Mouse (Mus musculus): ENCODE measurements around the gene Olfr1417. TPM values are rescaled to one million over a fixed set of nuclear protein-coding genes. Genes with fewer than 3 reads are reported as not detected.

Olfr1417 gene
- polyA plus RNA-seq, 2 experiments from 2014 or later = not detected

- ATAC-seq = no peak
These were observed 28.8 kb downstream of the Olfr1417 start for GRCm38 (mm10) chr19:11810003-11810758.

DNA sequence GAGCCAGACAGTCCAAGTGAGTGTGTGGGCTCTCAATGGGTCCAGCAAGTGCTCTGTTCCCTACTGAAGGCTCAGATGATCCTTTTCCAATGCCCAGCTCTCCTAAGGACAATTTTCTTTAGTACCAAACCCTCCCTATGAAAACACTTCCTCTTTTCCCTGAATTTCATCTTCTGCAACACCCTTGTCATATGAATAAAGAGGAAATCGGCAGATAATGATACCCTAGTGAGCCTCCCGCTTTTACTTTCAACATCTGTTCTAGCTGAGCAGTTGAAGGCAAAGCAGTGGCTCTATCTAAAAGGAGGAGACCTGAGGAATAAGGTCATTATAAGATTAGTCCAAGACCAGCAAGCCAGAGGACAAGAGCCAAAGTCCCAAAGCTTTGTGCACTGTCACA, 30.6 kb downstream of the Olfr1417 start:
- no peak for ATAC-seq

DNA sequence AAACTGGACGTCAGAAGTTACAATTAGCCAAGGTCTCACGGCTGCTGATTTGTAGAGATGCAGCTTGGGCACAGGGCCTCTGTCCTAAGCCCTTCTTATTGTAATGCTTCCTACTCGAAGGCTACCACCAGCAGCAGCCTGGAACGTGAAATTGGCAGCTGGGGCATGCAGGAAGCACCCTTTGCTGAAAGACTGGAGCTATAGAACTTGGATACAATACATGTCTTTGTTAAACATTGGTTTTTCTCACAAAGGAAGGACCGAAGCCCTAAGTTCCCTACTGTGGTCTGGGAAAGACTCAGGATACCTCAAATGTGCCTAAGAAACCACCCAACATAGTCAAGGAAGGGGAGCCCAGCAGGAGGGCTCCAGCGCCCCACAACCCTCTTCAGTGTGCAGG, 31.2 kb downstream of the Olfr1417 start:
- no peak for ATAC-seq

DNA sequence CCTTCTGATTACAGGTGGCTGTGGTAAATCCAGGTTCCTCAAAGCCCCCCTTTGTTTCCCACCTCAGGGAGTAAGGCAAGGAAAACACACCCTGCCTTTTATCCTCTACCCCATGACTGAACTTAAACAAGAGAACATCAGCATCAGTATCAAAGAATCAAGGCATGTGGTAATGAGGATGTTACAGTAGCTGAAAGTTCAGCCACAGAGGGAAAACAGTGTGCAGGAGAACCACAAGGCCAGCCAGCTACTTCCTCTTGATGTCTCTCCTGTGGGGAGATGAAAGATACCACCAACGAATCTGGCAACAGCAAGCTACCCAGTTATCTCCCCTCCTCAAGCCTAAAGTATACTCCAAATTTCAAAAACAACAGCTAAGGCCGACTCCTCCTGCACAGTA, 31.8 kb downstream of the Olfr1417 start:
- ATAC-seq = no peak

DNA sequence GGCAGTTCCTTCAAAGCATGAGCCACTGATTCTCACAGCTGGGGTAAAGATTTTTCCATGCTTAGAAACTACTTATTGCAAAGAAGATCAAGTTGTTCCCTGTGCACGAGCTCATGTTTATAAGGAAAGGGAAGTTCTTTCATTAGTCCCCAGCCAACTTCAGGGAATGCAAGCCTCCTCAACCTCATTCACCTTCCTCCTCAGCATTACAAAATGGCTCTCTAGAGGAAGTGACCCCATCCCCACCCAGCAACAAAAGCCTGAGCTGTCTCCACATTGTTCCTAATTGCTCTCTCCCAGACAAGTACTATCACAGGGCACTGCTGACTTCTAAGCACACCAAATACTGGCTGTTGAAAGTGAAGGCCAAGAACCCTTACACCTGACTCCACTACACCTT, 34.6 kb downstream of the Olfr1417 start:
- ATAC-seq = no peak

DNA sequence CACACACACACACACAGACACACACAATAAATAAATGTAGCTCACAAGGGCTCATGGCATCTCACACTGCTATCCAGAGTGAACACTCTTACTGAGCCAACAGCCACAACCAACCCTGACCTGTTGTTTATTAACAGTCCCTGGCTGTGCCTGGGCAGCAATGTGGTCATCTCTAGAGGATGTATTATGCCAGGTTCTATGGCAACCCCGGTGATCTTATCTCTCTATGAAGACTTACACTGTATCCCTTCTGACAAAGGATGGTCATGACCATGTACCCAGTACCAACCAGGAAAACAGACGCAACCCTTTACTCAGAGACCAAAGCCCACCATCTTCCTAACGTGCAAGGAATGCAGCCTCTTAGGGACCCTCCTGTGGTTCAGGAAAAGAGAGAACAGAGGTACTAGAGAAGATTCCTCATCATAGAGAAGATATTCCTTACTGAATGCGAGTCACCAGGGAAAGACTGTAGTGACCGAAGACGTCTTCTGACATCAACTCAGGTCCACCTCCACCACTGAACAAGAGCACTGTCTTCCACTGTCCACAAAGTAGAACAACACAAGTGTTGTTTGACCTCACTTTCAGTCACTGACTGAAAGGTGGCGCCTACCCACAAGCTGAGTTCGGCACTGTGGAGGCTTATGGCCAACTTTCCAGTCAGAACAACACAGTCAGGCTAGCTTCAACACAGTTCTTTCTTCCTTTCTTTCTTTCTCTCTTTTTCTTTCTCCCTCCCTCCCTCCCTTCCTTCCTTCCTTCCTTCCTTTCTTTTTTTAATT, 38.3 kb downstream of the Olfr1417 start:
- ATAC-seq = no peak

DNA sequence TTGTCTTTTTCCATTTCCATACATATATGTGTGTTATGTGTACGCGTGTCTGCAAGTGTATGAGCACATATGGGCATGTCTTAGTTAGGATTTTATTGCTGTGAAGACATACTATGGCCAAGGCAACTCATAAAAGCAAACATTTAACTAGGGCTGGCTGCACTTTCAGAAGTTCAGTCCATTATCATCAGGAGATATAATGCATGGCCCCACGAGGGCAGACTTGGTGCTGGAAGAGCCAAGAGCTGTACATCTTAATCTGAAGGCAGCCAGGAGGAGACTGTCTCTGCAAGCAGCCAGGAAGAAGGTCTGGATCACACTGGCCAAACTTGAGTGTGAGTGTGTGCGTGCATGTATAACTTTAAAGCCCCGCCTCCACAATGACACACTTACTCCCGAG, 44.6 kb downstream of the Olfr1417 start:
- no peak for ATAC-seq

- ATAC-seq = no peak
These were observed 45.2 kb downstream of the Olfr1417 start for GRCm38 (mm10) chr19:11793741-11794359.

DNA sequence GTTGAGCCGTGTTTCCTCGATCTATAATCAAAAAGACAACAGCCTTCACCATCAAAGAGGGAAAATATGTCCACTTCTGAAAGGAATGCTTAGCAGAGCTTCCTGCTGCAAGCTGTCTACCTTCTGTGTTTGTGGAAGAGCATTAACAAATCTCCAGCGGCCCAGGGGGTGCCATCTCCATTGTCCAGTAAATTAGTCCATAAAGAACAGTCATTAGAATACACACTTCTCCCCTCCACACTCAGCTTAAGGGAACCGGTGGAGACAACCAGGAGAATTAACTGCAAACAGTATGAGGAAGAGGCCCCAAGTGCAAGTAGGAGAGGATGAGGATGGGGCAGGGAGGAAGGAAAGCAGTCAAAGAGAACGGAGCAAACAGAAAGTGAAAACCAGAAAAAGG, 47.2 kb downstream of the Olfr1417 start:
- no peak for ATAC-seq

DNA sequence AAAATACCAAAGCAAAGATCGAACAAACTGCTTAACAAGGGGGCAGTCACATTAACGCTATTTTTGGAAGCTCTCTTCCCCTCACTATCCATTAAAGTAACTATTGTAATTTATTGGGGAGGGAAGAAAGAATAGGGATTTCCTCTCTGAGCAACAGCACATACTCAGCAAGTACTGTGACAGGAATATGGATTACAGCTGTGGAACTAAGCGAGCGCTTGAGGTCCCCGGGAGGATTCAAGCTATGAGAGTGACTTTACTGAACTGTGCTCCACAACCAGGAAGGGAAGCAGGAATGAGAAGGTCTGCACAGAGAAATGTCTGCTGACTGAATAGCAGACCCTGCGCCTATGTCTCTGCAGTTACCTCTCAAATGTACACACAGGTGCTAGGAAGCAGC, 50.1 kb downstream of the Olfr1417 start:
- no peak for ATAC-seq

DNA sequence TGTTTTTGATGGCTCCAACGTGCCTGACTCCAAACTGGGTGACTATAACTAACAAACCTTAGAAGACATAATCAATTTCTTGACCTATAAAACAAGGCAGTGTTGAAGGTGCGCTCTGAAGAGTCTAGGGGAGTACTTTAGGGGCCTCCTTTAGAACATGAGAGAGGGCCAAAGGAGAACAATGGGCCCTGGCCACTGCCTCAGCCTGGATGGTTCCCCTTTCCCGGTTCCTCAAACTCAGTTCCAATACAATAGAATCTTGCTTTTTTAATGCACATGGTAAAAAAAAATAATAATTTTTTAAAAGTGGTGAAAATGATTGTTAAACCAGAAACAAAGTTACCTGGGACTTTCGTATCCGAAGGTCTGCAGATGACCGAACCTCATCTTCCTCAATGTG, 51.2 kb downstream of the Olfr1417 start:
- no peak for ATAC-seq

DNA sequence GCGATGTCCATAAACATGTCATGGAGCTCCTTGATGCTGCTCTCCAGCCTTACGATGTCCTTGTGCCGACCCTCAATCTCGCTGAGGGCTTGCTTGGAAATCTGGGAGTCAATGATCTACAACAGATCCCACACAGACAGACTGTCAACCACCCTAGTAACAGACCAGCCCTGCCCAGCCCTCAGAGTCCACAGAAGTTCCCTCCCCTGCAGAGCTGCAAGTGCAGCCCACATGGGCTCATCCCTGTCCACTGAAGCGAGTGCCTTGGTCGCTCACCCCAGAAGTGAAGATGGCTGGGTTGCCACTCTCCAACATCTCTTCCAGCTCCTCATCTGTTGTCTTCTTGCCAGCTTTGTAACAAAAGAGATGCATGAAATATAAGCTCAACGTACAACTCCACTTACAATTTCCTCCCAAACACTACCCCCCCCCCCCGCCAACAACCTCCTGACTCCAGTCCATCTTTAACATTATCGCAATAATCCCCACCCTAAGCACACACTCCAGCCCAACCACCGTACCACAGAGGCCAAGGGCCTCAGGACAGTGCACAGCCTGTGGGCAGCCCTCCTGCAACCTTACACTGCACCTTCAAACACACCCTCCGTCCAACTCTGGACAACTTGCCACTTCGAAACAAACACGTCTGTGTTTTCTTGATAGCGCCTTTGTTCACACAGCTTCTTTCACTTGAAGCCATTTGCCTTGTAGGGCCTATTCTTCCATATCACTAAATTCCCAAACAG, 53.4 kb downstream of the Olfr1417 start:
- ATAC-seq = no peak

- no peak for ATAC-seq
These were observed 61.7 kb downstream of the Olfr1417 start for GRCm38 (mm10) chr19:11777191-11777865.

Other genes with a start within 250 kb of the Olfr1417 start
- 10 to 100 TPM; 14.3 to 14.9 TPM for gene Ms4a6d, start 234.4 kb downstream of the Olfr1417 start, polyA plus RNA-seq (2017; shearing (Covaris generic))
- not detected for gene Ms4a2, start 215.5 kb downstream of the Olfr1417 start, polyA plus RNA-seq (2017; shearing (Covaris generic))
- gene Ms4a3, start 198.4 kb downstream of the Olfr1417 start, polyA plus RNA-seq (2017; shearing (Covaris generic)) = not detected
- not detected for gene Oosp2, start 178.7 kb downstream of the Olfr1417 start, polyA plus RNA-seq (2017; shearing (Covaris generic))
- not detected for gene Oosp1, start 148.1 kb downstream of the Olfr1417 start, polyA plus RNA-seq (2017; shearing (Covaris generic))
- not detected for gene Oosp3, start 142.2 kb downstream of the Olfr1417 start, polyA plus RNA-seq (2017; shearing (Covaris generic))
- gene Gif, start 91.7 kb downstream of the Olfr1417 start, polyA plus RNA-seq (2017; shearing (Covaris generic)) = not detected
- 10 to 100 TPM; 51.5 to 52.4 TPM for gene Mrpl16, start 68.8 kb downstream of the Olfr1417 start, polyA plus RNA-seq (2017; shearing (Covaris generic))
- gene Stx3, start 19.8 kb downstream of the Olfr1417 start, polyA plus RNA-seq (2017; shearing (Covaris generic)) = 1 to 10 TPM; 1.8 to 2.9 TPM
- not detected for gene Olfr1418, start 21.8 kb upstream of the Olfr1417 start, polyA plus RNA-seq (2017; shearing (Covaris generic))
- not detected for gene Olfr1419, start 35.9 kb upstream of the Olfr1417 start, polyA plus RNA-seq (2017; shearing (Covaris generic))
- gene Olfr1420, start 47.3 kb upstream of the Olfr1417 start, polyA plus RNA-seq (2017; shearing (Covaris generic)) = not detected
- gene Patl1, start 73.2 kb upstream of the Olfr1417 start, polyA plus RNA-seq (2017; shearing (Covaris generic)) = 10 to 100 TPM; 14.5 to 15.9 TPM
- gene Osbp, start 126.7 kb upstream of the Olfr1417 start, polyA plus RNA-seq (2017; shearing (Covaris generic)) = 1 to 10 TPM; 6.7 to 7.3 TPM
- under 1 TPM in 1 of 2 experiments, not detected in 1; 0.05 TPM for gene Olfr1423, start 202.1 kb upstream of the Olfr1417 start, polyA plus RNA-seq (2017; shearing (Covaris generic))
- not detected for gene Olfr1424, start 223.5 kb upstream of the Olfr1417 start, polyA plus RNA-seq (2017; shearing (Covaris generic))
- not detected for gene Olfr1425, start 238.5 kb upstream of the Olfr1417 start, polyA plus RNA-seq (2017; shearing (Covaris generic))